Mouse (Mus musculus) erythroid progenitor cell, adult 5-6 weeks (primary cell): ENCODE results near the gene Capn1. TPM values are rescaled to one million over a fixed set of nuclear protein-coding genes. Genes with fewer than 3 reads are reported as not detected.

Experiments used
- ATAC-seq: replicated peaks from 2 replicates; pipeline ENCODE4 v1.8.0; 2016; ENCODE audit warnings: moderate number of reproducible peaks, mild to moderate bottlenecking, moderate TSS enrichment, inconsistent platforms; ENCODE audit not compliant: poor library complexity, low FRiP score, severe bottlenecking
- total RNA-seq, 2 experiments: library from RNA; stranded (forward) in 1 of 2; stranded (reverse) in 1 of 2; fragments of 150-400 nt in 1 of 2; fragments of 186-747, 209-891 nt in 1 of 2; gene quantifications; 2 replicates each; pipeline versions ENCODE4 v1.2.3 to v1.2.4; 2015 to 2017; ENCODE audit warnings: low replicate concordance in 2 of 2

Gene Capn1
- total RNA-seq, 2 experiments from 2014 or later = 38.1 to 63.8 TPM

GRCm38 (mm10) chr19:6042293-6042692 is 26.6 kb upstream of the Capn1 start:
- ATAC-seq = no peak

DNA sequence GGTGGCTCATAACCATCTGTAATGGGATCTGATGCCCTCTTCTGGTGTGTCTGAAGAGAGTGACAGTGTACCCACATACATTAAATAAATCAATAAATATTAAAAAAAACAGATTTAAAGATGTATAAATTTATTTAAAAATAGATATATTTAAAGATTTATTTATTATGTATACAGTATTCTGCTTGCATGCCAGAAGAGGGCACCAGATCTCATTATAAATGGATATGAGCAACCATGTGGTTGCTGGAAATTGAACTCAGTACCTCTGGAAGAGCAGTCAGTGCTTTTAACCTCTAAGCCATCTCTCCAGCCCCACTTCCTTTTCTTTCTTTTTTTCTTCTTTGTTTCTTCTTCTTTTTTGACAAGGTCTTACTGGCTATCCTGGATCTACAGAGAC is 24.3 kb upstream of the Capn1 start:
- no peak for ATAC-seq

GRCm38 (mm10) chr19:6038326-6038725 is 22.6 kb upstream of the Capn1 start:
- no peak for ATAC-seq

DNA sequence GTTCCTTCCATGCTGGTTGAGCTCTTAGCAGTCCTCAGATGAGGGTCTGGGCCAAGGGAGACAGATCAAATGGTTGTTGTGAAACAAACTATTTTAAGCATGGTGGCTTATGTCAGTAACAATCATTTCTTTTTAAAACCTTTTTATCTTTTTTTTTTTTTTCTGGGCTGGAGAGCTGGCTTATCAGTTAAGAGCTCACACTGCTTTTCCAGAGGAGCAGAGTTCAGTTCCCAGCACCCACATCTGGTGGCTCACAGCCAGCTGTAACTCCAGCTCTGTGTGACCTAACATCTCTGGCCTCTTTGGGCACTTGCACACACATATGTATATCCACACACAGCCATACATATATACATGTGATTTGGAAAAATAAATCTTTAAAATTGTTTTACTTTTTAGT is 22.0 kb upstream of the Capn1 start:
- ATAC-seq = no peak

GRCm38 (mm10) chr19:6035966-6036585 is 20.4 kb upstream of the Capn1 start:
- no peak for ATAC-seq

- ATAC-seq = 0 out of 2 replicates have a peak, but pooled peaks have one; percentile 30
Measured at GRCm38 (mm10) chr19:6030520-6031280, 15.0 kb upstream of the Capn1 start.

- ATAC-seq = no peak
Measured at GRCm38 (mm10) chr19:6029426-6029825, 13.7 kb upstream of the Capn1 start.

DNA sequence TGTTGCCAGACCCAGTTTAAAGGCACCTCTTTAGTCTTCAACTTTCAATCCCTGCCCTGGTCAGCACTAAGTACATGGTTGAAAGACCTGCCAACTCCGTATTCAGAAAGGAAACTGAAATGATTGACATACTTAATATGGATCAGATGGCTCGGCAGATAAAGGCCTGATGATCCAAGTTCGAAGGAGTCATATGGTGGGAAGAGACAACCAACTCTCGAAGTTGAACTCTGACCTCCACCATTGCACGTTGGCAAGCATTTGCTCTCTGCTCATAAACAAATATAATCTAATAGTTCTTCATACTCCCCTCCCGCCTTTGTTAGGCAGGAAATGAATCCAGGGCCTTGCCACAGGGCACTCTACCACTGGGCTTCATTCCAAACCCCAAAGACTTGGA is 13.3 kb upstream of the Capn1 start:
- no peak for ATAC-seq

- no peak for ATAC-seq
Measured at GRCm38 (mm10) chr19:6023930-6024329, 8.2 kb upstream of the Capn1 start.

- no peak for ATAC-seq
Measured at GRCm38 (mm10) chr19:6023059-6023458, 7.4 kb upstream of the Capn1 start.

GRCm38 (mm10) chr19:6020276-6020675 is 4.6 kb upstream of the Capn1 start:
- no peak for ATAC-seq

- peak; percentile 61 for ATAC-seq
Measured at GRCm38 (mm10) chr19:6018142-6019089, 2.7 kb upstream of the Capn1 start.

DNA sequence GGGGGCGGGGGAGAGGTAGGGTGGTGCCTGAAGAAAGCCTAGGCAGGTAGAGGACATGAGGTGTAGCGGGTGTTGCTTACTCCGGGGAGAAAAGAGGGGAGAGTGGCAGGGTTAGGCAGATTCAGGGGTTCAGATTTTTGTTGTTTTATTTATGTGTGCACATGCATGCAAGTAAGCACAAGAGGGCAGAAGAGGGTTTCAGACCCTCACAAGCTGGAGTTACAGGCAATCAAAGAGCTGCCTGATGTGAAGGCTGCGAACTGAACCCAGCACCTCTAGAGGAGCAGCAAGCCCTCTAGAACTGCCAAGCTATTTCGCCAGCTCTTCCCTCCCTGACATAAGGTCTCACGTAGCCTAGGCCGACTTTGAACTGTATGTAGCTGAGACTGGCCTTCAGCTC is 835 bp upstream of the Capn1 start:
- no peak for ATAC-seq

- peak; percentile 84 for ATAC-seq
Measured at GRCm38 (mm10) chr19:6014991-6015510, 646 bp downstream of the Capn1 start.

DNA sequence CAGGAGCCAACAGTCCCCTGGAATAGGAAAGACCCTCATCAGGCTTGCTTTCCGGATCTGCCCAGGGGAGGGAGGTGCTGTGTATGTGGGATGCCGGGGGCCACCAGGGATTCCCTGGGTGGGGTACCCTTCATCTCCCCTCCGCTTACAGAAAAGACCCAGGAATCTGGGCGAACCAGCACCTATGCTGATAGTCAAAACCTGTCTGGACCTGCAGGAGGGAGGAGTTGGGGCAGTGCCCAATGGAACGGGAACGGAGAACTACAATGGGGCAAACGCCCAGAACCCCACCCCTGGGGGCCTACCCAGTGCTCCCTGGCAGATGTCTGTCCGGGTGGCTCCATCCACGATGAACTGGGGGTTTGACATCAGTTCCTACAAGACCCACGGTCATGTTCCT is 2.0 kb downstream of the Capn1 start:
- ATAC-seq = no peak

DNA sequence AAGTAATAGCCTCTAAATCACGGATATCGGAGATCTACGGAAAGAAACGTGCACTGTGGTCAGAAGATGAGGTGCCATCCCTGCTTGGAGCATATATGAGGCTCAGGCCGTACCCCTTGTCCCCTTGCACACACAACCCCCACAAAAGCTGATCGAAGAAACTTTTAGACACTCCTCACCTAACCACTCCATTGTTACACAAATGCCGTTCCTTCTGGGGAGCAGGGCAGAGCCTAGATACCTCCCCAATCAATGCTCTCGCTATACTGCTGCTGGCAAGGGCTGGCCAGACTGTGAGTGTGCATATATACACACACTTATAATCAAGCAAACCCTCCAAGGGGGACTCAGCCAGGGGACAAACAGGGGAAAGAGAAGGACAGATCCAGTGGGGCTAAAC is 6.6 kb downstream of the Capn1 start:
- ATAC-seq = no peak

- ATAC-seq = no peak
Measured at GRCm38 (mm10) chr19:6007013-6007412, 8.7 kb downstream of the Capn1 start.

DNA sequence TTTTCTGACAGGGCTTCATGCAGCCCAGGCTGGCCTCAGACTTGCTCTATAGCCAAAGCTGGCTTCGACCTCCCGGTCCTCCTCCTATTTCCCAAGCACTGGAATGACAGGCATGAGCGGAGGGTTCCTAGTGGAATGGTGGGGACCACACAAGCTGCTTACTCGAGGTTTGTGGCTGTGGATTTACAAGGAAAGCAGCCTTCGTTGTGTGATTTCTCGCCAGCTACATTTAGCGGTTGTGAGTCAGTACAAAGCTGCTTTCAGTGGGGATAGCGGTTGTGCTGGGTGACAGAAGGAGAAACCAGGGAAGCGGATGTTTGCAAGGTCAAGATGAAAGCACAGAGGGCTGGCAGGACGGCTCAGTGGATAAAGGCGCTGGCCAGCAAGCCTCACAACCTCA is 10.2 kb downstream of the Capn1 start:
- ATAC-seq = no peak

- no peak for ATAC-seq
Measured at GRCm38 (mm10) chr19:5999969-6000368, 15.7 kb downstream of the Capn1 start.

DNA sequence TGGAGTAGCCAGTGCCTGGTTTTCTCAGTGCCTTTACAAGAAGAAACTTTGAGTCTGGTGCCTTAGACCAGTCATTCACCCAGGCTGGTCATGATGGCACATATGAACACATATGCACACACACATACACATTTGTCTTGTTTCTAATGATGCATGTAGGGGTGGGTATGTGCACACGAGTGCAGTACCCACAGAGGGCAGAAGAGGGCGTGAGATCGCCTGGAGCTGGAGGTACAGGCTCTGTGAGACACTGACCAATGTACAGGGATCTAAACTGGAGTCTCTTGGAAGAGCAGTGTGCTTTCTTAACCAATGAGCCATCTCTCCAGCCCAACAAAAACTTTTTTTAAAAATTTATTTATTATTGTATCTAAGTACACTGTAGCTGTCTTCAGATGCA is 17.5 kb downstream of the Capn1 start:
- 0 out of 2 replicates have a peak, but pooled peaks have one; percentile 61 for ATAC-seq
